Mouse (Mus musculus) limb, embryonic 11.5 days (tissue): Measurements from ENCODE around the gene Bcl2l12. TPM values are rescaled to one million over a fixed set of nuclear protein-coding genes. Genes with fewer than 3 reads are reported as not detected.

ENCODE experiments used
- ATAC-seq: fragments of 200-750 bp; cut with Nextera tagmentation; 2 replicates; pipeline ENCODE4 v1.8.0; 2017; ENCODE audit warnings: low read depth; ENCODE audit not compliant: insufficient number of reproducible peaks, low FRiP score, low TSS enrichment
- DNase-seq: peaks from one replicate; pipeline ENCODE4 v3.0.0-alpha.2; 2015; ENCODE audit warnings: low spot score
- H3K27ac ChIP-seq: fragments of 300-500 bp; sonication (generic); replicated peaks from 2 replicates; pipeline ENCODE4 v1.5.1; 2014; ENCODE audit warnings: low read depth, mild to moderate bottlenecking, low read length
- H3K27me3 ChIP-seq: fragments of 300-500 bp; sonication (generic); 2 replicates; pipeline ENCODE4 v1.6.1; 2014; ENCODE audit warnings: mild to moderate bottlenecking, low read length, mixed read lengths; ENCODE audit not compliant: control insufficient read depth, insufficient read depth
- H3K36me3 ChIP-seq: fragments of 300-500 bp; sonication (generic); 2 replicates; pipeline ENCODE4 v1.6.1; 2014; ENCODE audit warnings: mild to moderate bottlenecking, low read length, moderate library complexity, mixed read lengths; ENCODE audit not compliant: control insufficient read depth, insufficient read depth
- H3K4me1 ChIP-seq: fragments of 300-500 bp; sonication (generic); 2 replicates; pipeline ENCODE4 v1.6.1; 2014; ENCODE audit warnings: low read length, mixed read lengths; ENCODE audit not compliant: control insufficient read depth, insufficient read depth
- H3K4me2 ChIP-seq: fragments of 300-500 bp; sonication (generic); 2 replicates; pipeline ENCODE4 v1.6.1; 2014; ENCODE audit warnings: low read depth, mild to moderate bottlenecking, moderate library complexity; ENCODE audit not compliant: severe bottlenecking
- H3K4me3 ChIP-seq: fragments of 300-500 bp; sonication (generic); 2 replicates; pipeline ENCODE4 v1.5.1; 2014; ENCODE audit warnings: low read depth, low read length
- H3K9ac ChIP-seq: fragments of 300-500 bp; sonication (generic); 2 replicates; pipeline ENCODE4 v1.6.1; 2014; ENCODE audit warnings: mild to moderate bottlenecking, low read length
- H3K9me3 ChIP-seq: fragments of 300-500 bp; sonication (generic); 2 replicates; pipeline ENCODE4 v1.6.1; 2016; ENCODE audit warnings: low read length; ENCODE audit not compliant: control insufficient read depth
- WGBS: fragments of 180-500 bp; shearing (Covaris S2); extraction: QIAGEN DNeasy Blood & Tissue Kit; methylation state at CpG from one replicate; pipeline ENCODE4 v1.1.7; 2014; 5-methylcytosine and 5-hydroxymethylcytosine counted together
- polyA plus RNA-seq: library from polyadenylated mRNA; unstranded; fragments of >200 nt; fragmentation: Nextera tagmentation; extraction: Ambion mirVana; gene quantifications from 2 replicates; pipeline ENCODE4 v1.2.1, GENCODE M21; 2014

Gene Bcl2l12
- polyA plus RNA-seq, 1 experiment from 2014 or later = 91.9 TPM

- no peak overlapping the region for H3K4me2 ChIP-seq
- no peaks in the 10 kb centered on the region for H3K4me1 ChIP-seq
- DNase-seq = no peak
- no peak for ATAC-seq
- H3K27ac ChIP-seq = no peak overlapping the region
- H3K4me3 ChIP-seq = no peak overlapping the region
- peaks cover 67% of the 10 kb centered on the region for H3K36me3 ChIP-seq
- H3K9ac ChIP-seq = no peak overlapping the region
- no peaks in the 10 kb centered on the region for H3K27me3 ChIP-seq
- WGBS = 92% methylated on average over 11 of the region's 11 CpGs
- no peaks in the 10 kb centered on the region for H3K9me3 ChIP-seq
These were observed 38.2 kb upstream of the Bcl2l12 start for GRCm38 (mm10) chr7:45036702-45037101.

- no peak overlapping the region for H3K9ac ChIP-seq
- H3K36me3 ChIP-seq = peaks cover 66% of the 10 kb centered on the region
- no peak overlapping the region for H3K27ac ChIP-seq
- WGBS = 91% methylated on average over 3 of the region's 3 CpGs
- no peak overlapping the region for H3K4me2 ChIP-seq
- H3K4me1 ChIP-seq = no peaks in the 10 kb centered on the region
- ATAC-seq = no peak
- no peak for DNase-seq
- H3K9me3 ChIP-seq = no peaks in the 10 kb centered on the region
- no peaks in the 10 kb centered on the region for H3K27me3 ChIP-seq
- no peak overlapping the region for H3K4me3 ChIP-seq
These were observed 37.1 kb upstream of the Bcl2l12 start for GRCm38 (mm10) chr7:45035631-45036030.

DNA sequence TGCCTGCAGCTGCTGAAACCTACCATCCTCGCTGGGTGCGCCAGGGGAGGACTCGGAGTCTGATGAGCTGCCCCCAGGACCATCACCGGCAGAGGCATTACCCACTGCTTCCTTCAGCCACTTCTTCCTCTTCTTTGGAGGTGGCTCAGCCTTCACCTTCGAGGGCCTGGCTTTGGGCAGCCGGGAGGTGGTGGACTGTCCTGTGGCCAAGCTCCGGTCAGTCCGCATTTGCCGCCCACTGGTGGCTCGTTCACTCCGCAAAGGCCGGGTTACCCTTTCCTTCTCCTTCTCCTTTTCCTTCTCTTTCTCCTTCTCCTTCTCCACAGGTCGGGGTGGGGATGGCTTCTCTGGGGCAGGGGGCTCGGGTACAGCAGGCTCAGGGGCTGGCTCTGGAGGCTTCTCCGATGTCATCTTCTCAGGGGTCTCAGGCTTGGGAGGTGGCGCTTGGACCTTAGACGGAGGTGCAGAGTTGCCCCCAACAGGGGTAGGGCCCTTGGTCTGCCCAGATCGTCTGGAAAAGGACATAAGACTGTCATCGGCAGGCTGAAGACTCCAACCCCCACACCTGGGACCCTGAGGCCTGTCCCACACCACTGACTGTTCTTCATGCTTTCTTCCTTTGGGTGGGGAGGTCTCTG lies 35.3 kb upstream of the Bcl2l12 start:
- ATAC-seq (no peak), DNase-seq (no peak)
- Histone ChIP-seq H3K27me3 (no peaks in the 10 kb centered on the region), H3K27ac (no peak overlapping the region), H3K9ac (no peak overlapping the region), H3K4me1 (no peaks in the 10 kb centered on the region), H3K4me2 (no peak overlapping the region), H3K4me3 (no peak overlapping the region), H3K9me3 (no peaks in the 10 kb centered on the region), H3K36me3 (peaks cover 63% of the 10 kb centered on the region)
- 93% methylated on average over 19 of the region's 19 CpGs for WGBS

- no peak for ATAC-seq
These were observed 32.3 kb upstream of the Bcl2l12 start for GRCm38 (mm10) chr7:45030857-45031256.

GRCm38 (mm10) chr7:45029995-45030394 lies 31.5 kb upstream of the Bcl2l12 start:
- Histone ChIP-seq H3K4me1 (0 out of 2 replicates have a peak, but pooled peaks cover 2% of the 10 kb centered on the region), H3K9me3 (no peaks in the 10 kb centered on the region), H3K36me3 (peaks cover 58% of the 10 kb centered on the region), H3K4me2 (no peak overlapping the region), H3K4me3 (no peak overlapping the region), H3K27me3 (no peaks in the 10 kb centered on the region), H3K9ac (no peak overlapping the region), H3K27ac (no peak overlapping the region)
- 94% methylated on average over 6 of the region's 6 CpGs for WGBS
- DNase-seq = no peak
- ATAC-seq = no peak

More at GRCm38 (mm10) chr7:45030857-45031256, 32.3 kb upstream of the Bcl2l12 start:
- Histone ChIP-seq H3K9ac (no peak overlapping the region), H3K36me3 (peaks cover 64% of the 10 kb centered on the region), H3K9me3 (no peaks in the 10 kb centered on the region), H3K27ac (no peak overlapping the region), H3K27me3 (no peaks in the 10 kb centered on the region), H3K4me1 (0 out of 2 replicates have a peak, but pooled peaks cover 2% of the 10 kb centered on the region), H3K4me2 (no peak overlapping the region), H3K4me3 (no peak overlapping the region)
- WGBS = 92% methylated on average over 8 of the region's 8 CpGs
- DNase-seq = no peak

DNA sequence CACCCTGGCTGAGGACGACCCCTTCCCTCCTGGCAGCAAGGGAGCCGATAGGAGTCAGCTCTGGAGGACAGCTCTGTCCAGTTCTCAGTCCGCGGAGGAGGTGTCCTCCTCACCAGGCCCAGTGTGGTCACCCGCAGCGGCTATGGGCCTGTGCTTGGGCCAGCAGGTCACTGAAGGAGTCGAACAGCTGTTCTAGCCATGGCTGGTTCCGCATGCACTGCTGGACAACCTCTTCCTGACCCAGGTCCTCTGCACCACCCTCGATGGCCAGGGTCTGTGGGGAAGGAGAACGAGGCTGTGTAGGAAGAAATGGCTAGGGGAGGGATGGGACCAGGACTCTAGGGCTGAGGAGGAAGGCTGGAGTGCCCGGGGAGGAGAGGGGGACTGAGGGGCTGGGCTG lies 29.8 kb upstream of the Bcl2l12 start:
- no peak for ATAC-seq
- H3K4me3 ChIP-seq = no peak overlapping the region
- no peak overlapping the region for H3K27ac ChIP-seq
- 94% methylated on average over 11 of the region's 11 CpGs for WGBS
- no peaks in the 10 kb centered on the region for H3K27me3 ChIP-seq
- DNase-seq = no peak
- H3K4me1 ChIP-seq = 0 out of 2 replicates have a peak, but pooled peaks cover 2% of the 10 kb centered on the region
- H3K36me3 ChIP-seq = peaks cover 42% of the 10 kb centered on the region
- H3K9ac ChIP-seq = no peak overlapping the region
- no peaks in the 10 kb centered on the region for H3K9me3 ChIP-seq
- no peak overlapping the region for H3K4me2 ChIP-seq

DNA sequence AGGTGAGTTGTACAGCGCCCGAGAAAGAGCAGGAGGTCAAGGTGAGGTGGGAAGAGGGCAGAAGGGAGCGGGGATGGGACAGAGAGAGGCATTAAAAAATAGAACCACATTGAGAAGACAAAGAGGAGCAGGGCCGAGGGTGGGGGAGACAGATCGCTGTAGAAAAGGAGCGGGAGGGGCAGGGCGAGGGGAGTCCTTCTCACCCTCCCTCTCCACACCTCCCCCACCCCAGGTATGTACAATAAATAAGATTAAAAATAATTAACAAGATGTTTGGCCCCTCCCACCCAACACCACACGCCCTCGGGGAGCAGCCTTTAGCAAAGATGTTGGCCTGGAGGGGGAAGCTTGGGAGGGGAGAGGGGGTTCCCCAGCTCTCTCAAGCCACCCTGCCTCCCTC lies 29.2 kb upstream of the Bcl2l12 start:
- Histone ChIP-seq H3K4me3 (no peak overlapping the region), H3K4me1 (0 out of 2 replicates have a peak, but pooled peaks cover 2% of the 10 kb centered on the region), H3K4me2 (no peak overlapping the region), H3K9me3 (no peaks in the 10 kb centered on the region), H3K27ac (no peak overlapping the region), H3K9ac (no peak overlapping the region), H3K27me3 (no peaks in the 10 kb centered on the region), H3K36me3 (peaks cover 38% of the 10 kb centered on the region)
- no peak for ATAC-seq
- WGBS = 91% methylated on average over 9 of the region's 9 CpGs
- DNase-seq = no peak

GRCm38 (mm10) chr7:45026256-45026655 lies 27.7 kb upstream of the Bcl2l12 start:
- no peak; the same call in 1 of the 2 replicates for ATAC-seq
- Histone ChIP-seq H3K4me1 (0 out of 2 replicates have a peak, but pooled peaks cover 2% of the 10 kb centered on the region), H3K9ac (no peak overlapping the region), H3K4me3 (no peak overlapping the region), H3K27me3 (no peaks in the 10 kb centered on the region), H3K36me3 (peaks cover 33% of the 10 kb centered on the region), H3K27ac (no peak overlapping the region), H3K4me2 (no peak overlapping the region), H3K9me3 (no peaks in the 10 kb centered on the region)
- 67% methylated on average over 2 of the region's 2 CpGs for WGBS
- DNase-seq = no peak
